Mouse (Mus musculus) intestine, embryonic 14.5 days (tissue): ENCODE measurements around the gene Rps16. TPM values are rescaled to one million over a fixed set of nuclear protein-coding genes. Genes with fewer than 3 reads are reported as not detected.
A peak's percentile ranks its signal among the peaks of the same experiment; 100 is the strongest.

ENCODE experiments used
- ATAC-seq: fragments of 200-750 bp; cut with Nextera tagmentation; replicated peaks from 2 replicates; pipeline ENCODE4 v1.8.0; 2017; ENCODE audit warnings: low read depth, moderate number of reproducible peaks, moderate TSS enrichment, moderate library complexity; ENCODE audit not compliant: low FRiP score, low TSS enrichment
- DNase-seq: peaks from one replicate; pipeline ENCODE4 v3.0.0-alpha.2; 2018; ENCODE audit warnings: low spot score
- H3K27ac ChIP-seq: fragments of 300-500 bp; sonication (generic); 2 replicates; pipeline ENCODE4 v1.5.1; 2014; ENCODE audit warnings: low read depth, mild to moderate bottlenecking, control low read depth
- H3K27me3 ChIP-seq: fragments of 300-500 bp; sonication (generic); replicated peaks from 2 replicates; pipeline ENCODE4 v1.6.1; 2014; ENCODE audit warnings: low read length, control low read depth; ENCODE audit not compliant: control insufficient read depth, insufficient read depth
- H3K36me3 ChIP-seq: fragments of 300-500 bp; sonication (generic); 2 replicates; pipeline ENCODE4 v1.6.1; 2014; ENCODE audit warnings: low read length, control low read depth; ENCODE audit not compliant: control insufficient read depth, insufficient read depth
- H3K4me1 ChIP-seq: fragments of 300-500 bp; sonication (generic); replicated peaks from 2 replicates; pipeline ENCODE4 v1.6.1; 2014; ENCODE audit warnings: low read length, control low read depth, mixed read lengths; ENCODE audit not compliant: control insufficient read depth, insufficient read depth
- H3K4me2 ChIP-seq: fragments of 300-500 bp; sonication (generic); 2 replicates; pipeline ENCODE4 v1.6.1; 2014; ENCODE audit warnings: low read length
- H3K4me3 ChIP-seq: fragments of 300-500 bp; sonication (generic); 2 replicates; pipeline ENCODE4 v1.5.1; 2014; ENCODE audit warnings: low read depth, low read length, control low read depth, mixed read lengths
- H3K9ac ChIP-seq: fragments of 300-500 bp; sonication (generic); 2 replicates; pipeline ENCODE4 v1.6.1; 2014; ENCODE audit warnings: mild to moderate bottlenecking, low read length
- H3K9me3 ChIP-seq: fragments of 300-500 bp; sonication (generic); 2 replicates; pipeline ENCODE4 v1.6.1; 2016; ENCODE audit warnings: low read length, control low read depth; ENCODE audit not compliant: control insufficient read depth
- WGBS: fragments of 180-500 bp; shearing (Covaris S2); extraction: QIAGEN DNeasy Blood & Tissue Kit; methylation state at CpG from one replicate; pipeline ENCODE4 v1.1.7; 2014; 5-methylcytosine and 5-hydroxymethylcytosine counted together
- polyA plus RNA-seq: library from polyadenylated mRNA; unstranded; fragments of >200 nt; fragmentation: Nextera tagmentation; extraction: Ambion mirVana; gene quantifications from 2 replicates; pipeline ENCODE4 v1.2.1, GENCODE M21; 2014

The Rps16 gene
- polyA plus RNA-seq, 1 experiment from 2014 or later, result 1,495 TPM

DNA sequence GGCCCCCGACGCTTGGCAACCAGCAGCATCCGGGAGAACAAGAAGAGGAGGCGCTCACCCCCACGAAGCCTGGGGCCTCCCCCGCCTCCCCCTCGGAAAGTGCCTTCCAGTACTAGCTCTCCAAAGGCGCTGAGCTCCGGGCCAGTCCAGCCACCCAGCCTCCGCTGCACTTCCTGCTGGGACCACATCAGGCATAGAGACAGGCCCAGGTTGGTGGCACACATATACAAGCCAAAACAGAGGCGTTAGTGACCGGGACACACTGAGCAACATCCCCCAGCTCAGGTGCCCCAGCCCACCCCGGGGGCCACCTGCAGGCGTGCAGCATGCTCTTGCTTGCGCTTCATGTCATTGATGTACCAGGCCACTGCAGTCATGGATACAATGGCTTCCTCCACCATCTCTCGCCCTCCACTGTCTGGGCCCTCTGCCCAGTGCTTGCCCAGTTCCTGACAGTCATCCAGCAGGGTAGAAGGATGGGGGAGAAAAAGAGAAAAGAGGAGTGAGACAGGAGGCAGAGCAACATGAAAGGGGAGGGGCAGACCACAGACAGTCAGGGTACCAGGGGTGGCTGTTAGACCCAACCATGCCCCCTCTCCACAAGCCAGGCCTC is 17.3 kb downstream of the Rps16 start:
- ATAC-seq, result no peak
- WGBS, result 94% methylated on average over 16 of the region's 16 CpGs
- no peaks in the 10 kb centered on the region for H3K9me3 ChIP-seq
- no peak overlapping the region for H3K9ac ChIP-seq
- no peak overlapping the region for H3K27ac ChIP-seq
- DNase-seq, result no peak
- peaks cover 17% of the 10 kb centered on the region for H3K4me1 ChIP-seq
- peaks cover 76% of the 10 kb centered on the region for H3K36me3 ChIP-seq
- H3K4me2 ChIP-seq, result no peak overlapping the region
- H3K27me3 ChIP-seq, result no peaks in the 10 kb centered on the region
- H3K4me3 ChIP-seq, result no peak overlapping the region

DNA sequence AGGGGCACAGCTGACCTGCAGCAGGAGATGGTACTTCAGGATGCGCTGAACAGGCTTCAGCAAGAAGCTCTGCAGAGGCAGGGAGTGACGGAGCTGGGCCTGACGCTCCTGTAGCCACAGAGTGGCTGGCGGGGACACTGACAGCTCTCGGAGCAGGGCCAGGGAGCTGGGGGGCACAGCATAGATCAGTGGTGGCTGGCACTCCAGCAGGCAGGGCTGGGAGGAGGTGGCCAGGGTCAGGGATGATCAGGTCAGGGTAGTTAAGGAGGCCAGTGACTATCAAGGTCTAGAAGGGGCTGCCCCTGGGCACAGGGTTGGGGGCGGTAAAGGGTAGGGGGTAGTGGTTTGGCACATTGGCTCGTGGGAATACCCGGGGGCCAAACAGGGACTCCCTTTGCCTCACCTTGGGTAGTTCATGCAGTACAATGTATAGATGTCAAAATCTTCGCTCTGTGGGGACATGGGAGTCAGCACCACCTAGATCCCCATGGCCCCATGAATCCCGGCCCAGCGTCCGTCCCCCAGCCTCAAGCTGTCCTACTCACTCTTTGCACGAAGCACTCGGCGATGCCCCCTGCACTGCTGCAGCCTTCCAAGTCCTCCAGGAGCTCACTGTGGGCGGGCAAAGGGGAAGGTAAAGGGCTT is 17.9 kb downstream of the Rps16 start:
- peaks cover 69% of the 10 kb centered on the region for H3K36me3 ChIP-seq

DNA sequence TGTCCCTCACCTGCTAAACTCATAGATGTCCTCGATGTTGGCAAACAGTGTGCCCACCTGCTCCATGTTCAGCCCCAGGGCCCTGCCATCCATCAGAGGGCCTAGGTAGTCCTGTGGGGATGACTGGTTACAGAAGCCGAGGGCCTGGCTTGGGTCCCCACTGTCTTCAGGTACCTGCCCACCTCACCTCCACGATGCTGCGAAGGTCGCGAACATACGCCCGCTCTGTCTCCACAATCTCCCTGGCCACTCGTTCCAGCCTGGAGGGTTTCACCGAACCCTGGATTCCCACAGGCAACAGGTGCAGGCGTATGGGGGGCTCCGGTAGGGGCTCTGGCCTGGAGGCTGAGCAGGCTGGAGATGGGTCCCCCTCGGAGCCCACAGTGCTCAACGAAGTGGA is 19.6 kb downstream of the Rps16 start:
- ATAC-seq, result no peak
- peaks cover 53% of the 10 kb centered on the region for H3K36me3 ChIP-seq
- WGBS, result 88% methylated on average over 14 of the region's 14 CpGs

More for the DNA sequence above, 17.9 kb downstream of the Rps16 start:
- H3K9me3 ChIP-seq, result no peaks in the 10 kb centered on the region
- H3K9ac ChIP-seq, result no peak overlapping the region
- no peak for ATAC-seq
- no peak overlapping the region for H3K27ac ChIP-seq
- no peak overlapping the region for H3K4me3 ChIP-seq
- WGBS, result 89% methylated on average over 16 of the region's 16 CpGs
- peaks cover 17% of the 10 kb centered on the region for H3K4me1 ChIP-seq
- no peaks in the 10 kb centered on the region for H3K27me3 ChIP-seq
- no peak overlapping the region for H3K4me2 ChIP-seq
- DNase-seq, result no peak

DNA sequence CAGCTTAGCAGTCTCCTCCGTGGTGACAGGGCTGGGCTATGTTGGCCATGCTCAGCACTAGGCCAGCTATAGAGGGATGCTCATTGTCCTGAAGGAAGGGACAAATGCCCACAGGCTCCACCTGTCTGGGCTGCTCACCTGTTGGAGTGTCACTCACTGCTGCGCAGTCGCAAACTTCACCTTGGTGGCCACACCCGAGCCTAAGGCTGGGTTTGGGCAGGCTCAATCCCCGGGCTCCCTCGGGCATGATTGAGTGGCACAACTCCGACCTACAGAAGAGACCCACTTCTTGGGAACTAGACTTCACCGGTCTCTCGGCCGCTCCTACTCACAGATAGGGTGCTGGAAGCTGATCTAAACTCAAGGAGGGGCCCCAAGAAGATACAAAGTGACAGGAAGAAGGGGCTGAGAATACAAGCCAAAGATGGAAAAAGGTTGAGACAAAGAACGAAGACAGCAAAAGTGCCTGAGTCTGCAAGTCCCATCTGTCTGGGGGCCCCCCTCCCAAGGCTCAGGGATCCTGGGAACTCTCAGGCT is 20.6 kb downstream of the Rps16 start:
- H3K36me3 ChIP-seq, result peaks cover 43% of the 10 kb centered on the region
- no peaks in the 10 kb centered on the region for H3K27me3 ChIP-seq
- H3K9ac ChIP-seq, result peak overlapping the region; percentile 88
- peak overlapping the region; percentile 87 for H3K4me2 ChIP-seq
- no peak for ATAC-seq
- 6% methylated on average over 11 of the region's 11 CpGs for WGBS
- peak overlapping the region; percentile 80 for H3K4me3 ChIP-seq
- peak overlapping the region; percentile 92 for H3K27ac ChIP-seq
- DNase-seq, result no peak
- no peaks in the 10 kb centered on the region for H3K9me3 ChIP-seq
- peaks cover 23% of the 10 kb centered on the region for H3K4me1 ChIP-seq

More for the DNA sequence above, 19.6 kb downstream of the Rps16 start:
- Histone ChIP-seq H3K4me2 (peak overlapping the region; percentile 87), H3K9me3 (no peaks in the 10 kb centered on the region), H3K4me1 (peaks cover 20% of the 10 kb centered on the region), H3K27ac (no peak overlapping the region), H3K9ac (peak overlapping the region; percentile 88; the same call in 1 of the 2 replicates), H3K4me3 (peak overlapping the region; percentile 80), H3K27me3 (no peaks in the 10 kb centered on the region)
- no peak for DNase-seq

DNA sequence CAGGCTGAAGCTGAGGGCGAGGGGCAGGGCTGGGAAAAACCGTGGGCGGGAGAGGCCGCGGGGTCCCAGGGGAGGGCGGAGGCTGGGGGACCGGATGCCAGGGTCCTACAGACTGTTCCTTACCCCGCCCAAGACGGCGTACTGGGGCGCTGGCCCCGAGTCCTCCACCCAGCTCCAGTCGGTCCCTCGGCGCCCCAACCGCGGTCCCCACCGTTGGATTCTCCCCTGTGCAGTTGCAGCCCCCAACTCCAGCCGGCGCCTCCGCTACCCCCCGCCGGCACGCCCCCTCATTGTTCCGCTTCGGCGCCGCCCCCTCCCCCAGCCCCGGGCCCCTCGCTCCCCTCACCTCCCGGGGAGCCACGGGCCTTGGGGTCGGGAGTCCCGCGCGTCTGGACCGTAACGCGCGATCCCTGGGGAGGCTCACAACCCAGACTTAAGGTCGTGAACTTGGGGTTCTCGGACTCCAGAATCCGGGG is 21.1 kb downstream of the Rps16 start:
- under 1% methylated on average over 38 of the region's 43 CpGs for WGBS
- H3K27me3 ChIP-seq, result no peaks in the 10 kb centered on the region
- peak overlapping the region; percentile 87 for H3K4me2 ChIP-seq
- no peak; the same call in 1 of the 2 replicates for ATAC-seq
- peak overlapping the region; percentile 80 for H3K4me3 ChIP-seq
- peaks cover 38% of the 10 kb centered on the region for H3K36me3 ChIP-seq
- H3K4me1 ChIP-seq, result peaks cover 28% of the 10 kb centered on the region
- H3K9ac ChIP-seq, result peak overlapping the region; percentile 88
- H3K9me3 ChIP-seq, result no peaks in the 10 kb centered on the region
- peak; percentile 76 for DNase-seq
- H3K27ac ChIP-seq, result peak overlapping the region; percentile 92

DNA sequence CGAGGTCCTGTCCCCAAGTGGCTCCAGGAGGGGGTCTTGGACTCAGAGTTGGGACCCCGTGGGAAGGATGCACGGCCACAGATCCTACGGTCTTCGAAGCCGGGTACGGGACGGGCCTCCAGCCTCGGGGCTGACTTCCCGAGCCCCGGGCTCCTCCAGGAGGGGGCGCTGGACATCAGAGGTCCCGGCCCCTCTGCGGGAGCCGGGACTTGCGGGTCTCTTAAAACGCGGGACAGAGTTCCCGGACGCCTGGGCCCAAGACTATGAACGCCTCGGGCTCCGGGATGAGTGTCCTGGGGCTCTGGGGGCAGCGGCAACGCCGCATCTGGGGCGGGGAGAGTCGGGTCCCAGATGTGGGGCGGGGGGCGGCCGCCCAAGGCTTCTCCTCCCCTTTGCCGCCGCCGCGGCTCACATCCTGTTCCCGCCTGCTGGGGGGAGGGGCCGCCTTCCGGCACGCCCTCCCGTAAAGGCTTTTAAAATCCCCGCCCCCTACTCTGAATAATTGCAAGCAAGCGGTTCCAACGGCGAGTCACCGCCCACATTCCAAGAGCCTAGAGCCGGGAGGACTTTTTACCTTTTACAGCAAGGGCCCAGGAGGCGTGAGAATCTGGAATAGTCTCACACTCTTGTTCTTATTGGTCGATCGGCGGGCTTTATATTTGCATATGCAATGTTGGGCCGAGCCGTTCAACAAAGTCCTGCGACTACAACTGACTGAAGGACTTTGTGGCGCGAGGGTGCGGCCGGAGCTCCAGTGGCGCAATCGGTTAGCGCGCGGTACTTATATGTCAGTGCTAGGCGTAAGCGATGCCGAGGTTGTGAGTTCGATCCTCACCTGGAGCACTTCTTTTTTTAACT is 22.0 kb downstream of the Rps16 start, which contains the start of gene Plekhg2:
Gene Plekhg2 (minus strand): TSS at position 349 of the 858 bp plus-strand sequence.
- peak within 1 kb of the TSS; percentile 100 for H3K27ac ChIP-seq
- peak within 1 kb of the TSS; percentile 88 for H3K9ac ChIP-seq
- H3K36me3 ChIP-seq, result peaks cover 33% of the 10 kb centered on the region
- peak within 1 kb of the TSS; percentile 80 for H3K4me3 ChIP-seq
- H3K4me2 ChIP-seq, result peak within 1 kb of the TSS; percentile 87
- H3K4me1 ChIP-seq, result peaks cover 37% of the 10 kb centered on the region
- WGBS, result under 1% methylated on average over 58 of the region's 66 CpGs
- peak; percentile 100 for DNase-seq
- no peaks in the 10 kb centered on the region for H3K27me3 ChIP-seq
- no peaks in the 10 kb centered on the region for H3K9me3 ChIP-seq
- peak; percentile 88 for ATAC-seq

DNA sequence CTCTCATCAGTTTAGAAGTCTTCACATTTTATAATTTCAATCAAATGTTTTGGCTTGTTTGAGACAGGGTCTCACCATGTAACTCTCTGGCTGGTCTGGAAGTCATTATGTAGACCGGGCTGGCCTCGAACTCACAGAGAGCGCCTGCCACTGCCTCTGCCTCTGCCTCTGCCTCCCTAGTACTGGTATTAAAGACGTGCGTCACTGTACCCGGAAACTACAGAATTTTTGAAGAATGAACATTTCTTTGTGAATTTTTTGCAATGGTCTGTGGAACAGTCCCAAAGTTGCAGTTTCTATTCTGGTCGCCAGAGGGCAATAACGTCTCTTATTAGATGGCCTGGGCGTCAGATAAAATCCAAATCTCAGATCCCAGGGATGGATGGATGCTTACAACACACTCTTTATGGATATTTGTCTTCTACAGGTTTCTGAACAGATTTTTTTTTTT is 22.7 kb downstream of the Rps16 start:
- Histone ChIP-seq H3K27me3 (no peaks in the 10 kb centered on the region), H3K27ac (peak overlapping the region; percentile 92), H3K4me1 (peaks cover 44% of the 10 kb centered on the region), H3K9ac (peak overlapping the region; percentile 50), H3K9me3 (no peaks in the 10 kb centered on the region), H3K4me2 (peak overlapping the region; percentile 49), H3K36me3 (peaks cover 32% of the 10 kb centered on the region), H3K4me3 (peak overlapping the region; percentile 80)
- DNase-seq (peak; percentile 90), ATAC-seq (peak; percentile 9)
- 1% methylated on average over 9 of the region's 9 CpGs for WGBS

DNA sequence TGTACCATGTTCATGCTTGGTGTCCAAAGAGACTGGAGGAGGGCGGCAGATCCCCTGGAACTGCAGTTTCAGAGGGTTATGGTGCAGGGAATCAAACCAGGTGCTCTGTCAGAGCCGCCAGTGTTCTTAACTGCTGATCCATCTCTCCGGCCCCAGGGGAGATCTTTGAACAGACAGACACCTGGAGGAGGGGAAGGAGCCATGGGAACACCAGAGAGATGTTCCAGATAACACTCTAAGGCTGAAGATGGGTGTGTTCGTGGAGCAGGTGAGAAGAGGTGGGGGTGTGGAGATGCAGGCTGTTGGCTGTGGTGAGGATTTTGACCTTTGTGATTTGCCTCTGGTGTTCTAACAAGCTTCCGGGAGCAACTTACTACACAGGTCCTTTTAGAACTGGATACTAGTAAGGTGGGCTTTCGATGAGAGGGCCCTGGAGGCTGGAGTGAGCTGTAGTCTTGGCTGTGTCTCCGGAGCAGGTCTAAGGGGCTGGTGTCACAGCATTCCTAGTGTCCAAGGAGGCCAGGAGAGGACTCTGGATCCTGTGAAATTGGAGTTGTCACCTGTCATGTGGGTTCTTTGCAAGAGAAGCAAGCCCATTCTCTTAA is 23.5 kb downstream of the Rps16 start:
- H3K36me3 ChIP-seq, result peaks cover 25% of the 10 kb centered on the region
- WGBS, result 74% methylated on average over 7 of the region's 7 CpGs
- H3K9me3 ChIP-seq, result no peaks in the 10 kb centered on the region
- no peaks in the 10 kb centered on the region for H3K27me3 ChIP-seq
- peaks cover 46% of the 10 kb centered on the region for H3K4me1 ChIP-seq
- DNase-seq, result no peak
- peak overlapping the region; percentile 100 for H3K27ac ChIP-seq
- no peak for ATAC-seq
- no peak overlapping the region for H3K4me2 ChIP-seq
- H3K4me3 ChIP-seq, result no peak overlapping the region
- H3K9ac ChIP-seq, result no peak overlapping the region
